20 mouse cellular contexts compared by ENCODE assay signal in genomic region chrX:166728622-166728928, GRCm38 (mm10).
"Had no signal": no experiment of that assay in that cellular context is flagged by ENCODE, and none has a peak within 500 bp of the region (broad histone marks: within the 10 kb centered on the region; RNA-seq: fewer than 3 reads in every experiment).

No protein-coding gene starts in this region.

- H3K4me2 ChIP-seq: limb, embryonic 13.5 days; liver, embryonic 12.5 days; liver, embryonic 15.5 days; lung, embryonic 15.5 days; neural tube, embryonic 12.5 days; neural tube, embryonic 15.5 days; stomach, embryonic 15.5 days had no signal

- H3K27me3 ChIP-seq: liver, embryonic 15.5 days; lung, embryonic 15.5 days; neural tube, embryonic 12.5 days; stomach, embryonic 15.5 days had no signal

- H3K9ac ChIP-seq: limb, embryonic 13.5 days; liver, embryonic 12.5 days; liver, embryonic 15.5 days; lung, embryonic 15.5 days; neural tube, embryonic 12.5 days; neural tube, embryonic 15.5 days; stomach, embryonic 15.5 days had no signal

- DNase-seq: kidney, adult 2 months; layer of hippocampus, adult 9-11 months; liver; lung, adult 18-20 months; lung, postnatal 36 days; right cerebral cortex, adult 18-20 months; right cerebral cortex, postnatal 14 days; right cerebral cortex, postnatal 4 days; thymus, postnatal 25 days had no signal

- H3K27ac ChIP-seq: kidney, postnatal 0 days; layer of hippocampus, adult 2 months; limb, embryonic 10.5 days; limb, embryonic 13.5 days; liver, embryonic 12.5 days; liver, embryonic 15.5 days; lung, embryonic 15.5 days; neural tube, embryonic 12.5 days; neural tube, embryonic 15.5 days; stomach, embryonic 15.5 days had no signal

- H3K4me1 ChIP-seq: limb, embryonic 10.5 days; limb, embryonic 13.5 days; liver, embryonic 12.5 days; liver, embryonic 15.5 days; lung, embryonic 15.5 days; neural tube, embryonic 12.5 days; neural tube, embryonic 15.5 days; stomach, embryonic 15.5 days had no signal

- H3K4me3 ChIP-seq: layer of hippocampus, adult 2 months; limb, embryonic 10.5 days; limb, embryonic 13.5 days; liver, embryonic 12.5 days; liver, embryonic 15.5 days; lung, embryonic 15.5 days; megakaryocyte, embryonic 14.5 days; neural tube, embryonic 12.5 days; neural tube, embryonic 15.5 days; stomach, embryonic 15.5 days had no signal

- ATAC-seq: liver, embryonic 12.5 days had no signal

- H3K9me3 ChIP-seq: limb, embryonic 10.5 days; limb, embryonic 13.5 days; liver, embryonic 12.5 days; liver, embryonic 15.5 days; lung, embryonic 15.5 days; megakaryocyte, embryonic 14.5 days; neural tube, embryonic 12.5 days; neural tube, embryonic 15.5 days; stomach, embryonic 15.5 days had no signal

- H3K36me3 ChIP-seq: limb, embryonic 10.5 days; limb, embryonic 13.5 days; liver, embryonic 12.5 days; liver, embryonic 15.5 days; lung, embryonic 15.5 days; neural tube, embryonic 12.5 days; neural tube, embryonic 15.5 days; stomach, embryonic 15.5 days had no signal
